Mouse (Mus musculus): Measurements from ENCODE around the gene Gabbr2.

DNA sequence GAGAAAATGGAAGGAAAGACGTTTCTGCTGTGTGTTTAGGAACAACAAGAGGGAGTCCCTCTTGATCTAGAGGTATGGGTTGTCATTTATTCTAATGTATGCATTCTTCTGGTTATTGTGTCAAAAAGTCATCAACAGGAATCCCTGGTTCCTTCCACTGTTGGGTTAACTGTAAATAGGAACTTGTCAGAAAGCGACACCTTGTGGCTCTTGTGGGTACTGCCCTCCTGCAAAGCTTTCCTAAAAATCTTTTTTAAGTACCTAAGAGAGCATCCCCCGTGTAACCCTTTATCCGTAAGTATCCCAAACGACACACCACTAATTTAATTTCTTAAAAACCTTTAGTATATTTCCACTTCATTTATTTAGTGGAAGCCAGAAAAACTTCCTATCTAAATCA lies 334.6 kb downstream of the Gabbr2 start:
- TF ChIP-seq CTCF (IDR thresholded peaks at IDR 0.05; ENCODE audit: control insufficient read depth, insufficient read depth, insufficient replicate concordance, low read depth, low read length) (peak; percentile 9; the same call in 1 of the 2 replicates), POLR2A (IDR thresholded peaks at IDR 0.05; ENCODE audit: control insufficient read depth, low read depth, low read length) (no peak)

All from testis, adult 2 months (tissue).